Mouse (Mus musculus): ENCODE results near the gene Chpf. TPM values are rescaled to one million over a fixed set of nuclear protein-coding genes. Genes with fewer than 3 reads are reported as not detected.
A peak's percentile ranks its signal among the peaks of the same experiment; 100 is the strongest.

The Chpf gene
- polyA plus RNA-seq, 1 experiment from 2014 or later = 29.8 TPM

DNA sequence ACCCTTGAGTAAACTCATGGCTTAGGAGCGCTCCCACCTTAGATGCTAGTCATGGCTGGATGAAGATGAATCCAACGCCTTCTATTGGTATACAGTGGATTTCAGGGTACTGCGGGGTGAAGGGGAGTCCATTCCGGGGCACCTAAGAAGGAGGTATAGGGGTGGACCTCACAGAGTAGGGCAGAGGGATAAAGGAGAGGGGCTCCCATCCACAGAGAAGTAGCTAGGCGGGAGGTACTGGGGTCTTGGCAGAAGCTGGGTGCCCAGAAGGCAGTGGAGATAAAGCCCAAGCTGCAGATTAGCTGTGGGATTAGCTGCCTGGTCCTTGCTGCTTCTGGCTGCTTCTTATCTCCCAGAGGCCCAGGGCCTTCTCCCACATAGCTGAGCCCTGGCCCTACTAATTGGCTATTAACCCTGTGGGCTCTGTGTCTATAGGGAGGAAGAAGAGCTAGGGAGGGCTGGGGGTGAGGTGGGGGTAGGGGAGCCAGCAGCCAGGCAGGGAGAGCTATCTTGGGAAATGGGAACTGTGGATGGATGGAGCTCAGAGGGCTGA lies 15.4 kb downstream of the Chpf start:
- H3K36me3 ChIP-seq = no peaks in the 10 kb centered on the region
- peaks cover 48% of the 10 kb centered on the region for H3K4me1 ChIP-seq (replicated peaks)
- no peaks in the 10 kb centered on the region for H3K9me3 ChIP-seq
- 81% methylated on average over 5 of the region's 5 CpGs for WGBS
- peak overlapping the region; percentile 45; the same call in 1 of the 2 replicates for H3K27ac ChIP-seq
- DNase-seq (ENCODE audit: low spot score) = no peak
- no peak overlapping the region for H3K4me3 ChIP-seq
- peaks cover 72% of the 10 kb centered on the region for H3K27me3 ChIP-seq (ENCODE audit: insufficient read depth, poor library complexity, severe bottlenecking)

DNA sequence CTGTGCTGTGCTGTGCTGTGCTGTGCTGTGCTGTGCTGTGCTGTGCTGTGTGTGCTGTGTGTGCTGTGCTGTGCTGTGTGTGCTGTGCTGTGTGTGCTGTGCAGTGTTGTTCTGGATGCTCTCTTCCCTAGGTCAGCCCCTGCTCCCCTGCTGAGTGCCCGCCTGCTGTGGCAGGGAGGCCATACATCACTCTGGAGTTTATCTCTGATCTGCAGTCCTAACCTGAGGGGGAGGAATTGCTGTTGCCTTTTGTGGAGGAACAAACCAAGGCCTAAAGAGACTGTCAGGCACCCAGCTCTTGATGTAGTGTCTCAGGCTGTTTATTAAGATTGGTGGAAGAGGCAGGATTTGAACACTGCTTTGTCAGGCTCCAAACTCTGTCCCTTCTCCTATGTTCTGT lies 16.5 kb downstream of the Chpf start:
- Histone ChIP-seq H3K27me3 (ENCODE audit: insufficient read depth, poor library complexity, severe bottlenecking) (peaks cover 73% of the 10 kb centered on the region), H3K9me3 (no peaks in the 10 kb centered on the region), H3K27ac (peak overlapping the region; percentile 16; the same call in 1 of the 2 replicates), H3K4me1 (replicated peaks) (peaks cover 55% of the 10 kb centered on the region), H3K36me3 (no peaks in the 10 kb centered on the region), H3K4me3 (no peak overlapping the region)
- DNase-seq (ENCODE audit: low spot score) = no peak
- WGBS = 23% methylated on average over 1 of the region's 1 CpGs

DNA sequence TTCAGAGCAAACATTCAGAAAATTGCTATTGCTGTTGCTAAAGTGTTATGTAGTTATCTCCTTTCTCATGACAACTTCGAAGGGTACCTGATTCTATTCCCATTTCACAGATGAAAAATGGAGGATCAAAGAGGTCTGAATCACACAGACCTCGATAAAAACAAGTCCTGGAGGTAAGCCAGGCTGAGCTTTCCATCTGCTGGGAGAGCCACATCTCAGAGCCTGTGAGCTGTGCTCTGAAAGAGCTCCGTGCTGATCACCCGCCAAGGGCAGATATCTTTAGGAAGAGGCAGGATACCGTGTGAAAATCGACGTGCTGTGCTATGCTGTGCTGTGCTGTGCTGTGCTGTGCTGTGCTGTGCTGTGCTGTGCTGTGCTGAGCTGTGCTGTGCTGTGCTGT lies 18.8 kb downstream of the Chpf start:
- DNase-seq (ENCODE audit: low spot score) = no peak
- Histone ChIP-seq H3K36me3 (no peaks in the 10 kb centered on the region), H3K27ac (no peak overlapping the region), H3K4me1 (replicated peaks) (peaks cover 69% of the 10 kb centered on the region), H3K4me3 (no peak overlapping the region), H3K9me3 (no peaks in the 10 kb centered on the region), H3K27me3 (ENCODE audit: insufficient read depth, poor library complexity, severe bottlenecking) (peaks cover 75% of the 10 kb centered on the region)
- 88% methylated on average over 7 of the region's 7 CpGs for WGBS

DNA sequence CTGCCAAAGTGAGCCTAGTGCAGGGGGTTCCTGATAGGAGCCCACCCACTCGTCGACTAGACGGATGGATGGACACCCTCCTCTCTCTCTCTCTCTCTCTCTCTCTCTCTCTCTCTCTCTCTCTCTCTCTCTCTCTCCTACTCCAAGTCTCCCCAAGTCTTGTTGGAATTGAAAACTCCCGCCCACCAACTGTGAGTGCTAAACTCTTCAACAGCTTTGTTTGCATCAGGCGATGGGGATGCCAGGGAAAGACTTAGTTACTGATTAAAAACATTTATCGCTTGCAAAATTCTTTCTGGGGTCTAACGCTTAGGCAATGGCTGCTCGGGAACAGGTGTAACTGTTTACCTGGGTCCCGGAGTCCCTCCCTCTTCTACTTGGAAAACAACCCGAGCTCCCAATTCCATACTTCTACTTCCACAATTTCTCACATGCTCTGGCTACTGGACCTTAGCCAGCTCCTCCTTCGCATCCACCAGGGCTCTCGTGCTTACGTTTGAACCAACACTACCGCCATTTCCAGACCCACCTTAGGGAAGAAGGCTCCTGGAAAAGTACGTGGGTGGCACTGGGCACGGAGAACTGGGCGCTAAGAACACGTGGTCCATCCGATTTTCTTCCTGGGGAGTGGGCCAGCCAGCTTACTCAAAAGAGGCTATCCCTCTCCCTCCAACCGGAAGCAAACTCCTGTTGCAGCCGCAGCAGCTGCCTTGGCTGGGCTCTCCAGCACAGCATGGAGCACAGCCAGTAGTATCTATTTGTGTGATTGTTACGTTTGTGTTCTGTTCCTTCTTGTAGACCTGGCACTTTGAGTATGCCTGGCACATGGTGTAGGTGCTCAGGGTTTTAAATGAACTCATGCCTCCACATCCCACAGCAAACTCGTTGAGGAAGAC lies 20.1 kb downstream of the Chpf start:
- Histone ChIP-seq H3K27ac (peak overlapping the region; percentile 85), H3K9me3 (no peaks in the 10 kb centered on the region), H3K4me1 (replicated peaks) (peaks cover 67% of the 10 kb centered on the region), H3K36me3 (no peaks in the 10 kb centered on the region), H3K27me3 (ENCODE audit: insufficient read depth, poor library complexity, severe bottlenecking) (peaks cover 84% of the 10 kb centered on the region), H3K4me3 (peak overlapping the region; percentile 49)
- DNase-seq (ENCODE audit: low spot score) = peak; percentile 20
- 15% methylated on average over 23 of the region's 23 CpGs for WGBS

DNA sequence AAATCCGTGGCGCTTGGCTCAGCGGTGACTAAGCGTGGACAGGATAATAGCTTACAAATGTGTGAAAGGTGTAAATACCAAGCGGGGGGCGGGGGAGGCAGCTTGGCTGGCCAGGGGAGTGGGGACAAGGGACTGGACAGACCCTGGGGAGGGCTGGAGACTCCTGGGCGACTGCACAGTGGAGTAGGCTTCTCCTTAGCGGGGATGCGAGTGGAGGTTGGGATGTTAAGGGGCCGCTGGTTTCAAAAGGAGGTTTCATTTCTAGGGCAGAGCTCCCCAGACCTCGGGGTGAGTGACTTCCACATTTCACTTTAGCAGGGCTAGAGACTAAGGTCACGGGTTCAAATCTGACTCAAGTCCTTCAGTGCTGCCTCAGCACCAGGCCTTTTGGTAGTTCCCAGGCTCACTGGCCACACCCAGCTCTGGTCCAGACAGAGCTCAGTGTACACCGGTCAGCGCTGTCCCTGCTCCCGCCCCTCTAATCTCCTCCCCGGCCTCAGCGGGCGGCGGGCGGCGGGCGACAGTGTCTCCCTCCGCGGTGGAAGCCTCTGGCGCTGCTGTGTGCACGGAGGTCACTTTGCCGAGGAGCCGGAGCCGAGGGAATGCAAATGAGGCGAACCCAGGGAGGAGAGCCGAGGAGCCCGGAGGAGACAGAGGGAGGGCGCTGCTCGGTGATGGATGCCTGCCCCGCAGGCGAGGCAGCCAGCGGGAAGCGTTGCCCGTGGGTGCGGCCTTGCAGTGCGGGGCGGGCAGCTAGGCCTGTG lies 20.9 kb downstream of the Chpf start:
- peak overlapping the region; percentile 49 for H3K4me3 ChIP-seq
- peaks cover 69% of the 10 kb centered on the region for H3K4me1 ChIP-seq (replicated peaks)
- DNase-seq (ENCODE audit: low spot score) = peak; percentile 68
- WGBS = 3% methylated on average over 42 of the region's 42 CpGs
- H3K9me3 ChIP-seq = no peaks in the 10 kb centered on the region
- H3K27me3 ChIP-seq (ENCODE audit: insufficient read depth, poor library complexity, severe bottlenecking) = peaks cover 85% of the 10 kb centered on the region
- H3K36me3 ChIP-seq = no peaks in the 10 kb centered on the region
- peak overlapping the region; percentile 85 for H3K27ac ChIP-seq

DNA sequence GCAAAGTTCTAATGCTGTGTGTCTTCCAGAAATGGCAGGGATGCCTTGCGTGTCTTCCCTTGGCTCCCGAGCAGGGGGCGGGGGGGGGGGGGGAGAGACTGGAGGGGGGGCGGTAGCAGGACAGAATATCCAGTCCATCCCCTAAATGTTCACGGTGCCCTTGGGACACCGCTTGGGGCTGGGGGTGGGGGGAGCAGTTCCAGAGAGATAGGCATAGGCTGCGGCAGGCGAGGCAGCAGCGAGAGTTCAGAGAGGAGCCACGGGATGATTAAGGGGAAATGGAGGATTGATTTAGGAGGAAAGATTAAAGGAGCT lies 21.4 kb downstream of the Chpf start:
- Histone ChIP-seq H3K36me3 (no peaks in the 10 kb centered on the region), H3K4me3 (peak overlapping the region; percentile 49), H3K27ac (peak overlapping the region; percentile 85), H3K4me1 (replicated peaks) (peaks cover 71% of the 10 kb centered on the region), H3K9me3 (no peaks in the 10 kb centered on the region), H3K27me3 (ENCODE audit: insufficient read depth, poor library complexity, severe bottlenecking) (peaks cover 91% of the 10 kb centered on the region)
- 4% methylated on average over 10 of the region's 10 CpGs for WGBS
- DNase-seq (ENCODE audit: low spot score) = peak; percentile 28

DNA sequence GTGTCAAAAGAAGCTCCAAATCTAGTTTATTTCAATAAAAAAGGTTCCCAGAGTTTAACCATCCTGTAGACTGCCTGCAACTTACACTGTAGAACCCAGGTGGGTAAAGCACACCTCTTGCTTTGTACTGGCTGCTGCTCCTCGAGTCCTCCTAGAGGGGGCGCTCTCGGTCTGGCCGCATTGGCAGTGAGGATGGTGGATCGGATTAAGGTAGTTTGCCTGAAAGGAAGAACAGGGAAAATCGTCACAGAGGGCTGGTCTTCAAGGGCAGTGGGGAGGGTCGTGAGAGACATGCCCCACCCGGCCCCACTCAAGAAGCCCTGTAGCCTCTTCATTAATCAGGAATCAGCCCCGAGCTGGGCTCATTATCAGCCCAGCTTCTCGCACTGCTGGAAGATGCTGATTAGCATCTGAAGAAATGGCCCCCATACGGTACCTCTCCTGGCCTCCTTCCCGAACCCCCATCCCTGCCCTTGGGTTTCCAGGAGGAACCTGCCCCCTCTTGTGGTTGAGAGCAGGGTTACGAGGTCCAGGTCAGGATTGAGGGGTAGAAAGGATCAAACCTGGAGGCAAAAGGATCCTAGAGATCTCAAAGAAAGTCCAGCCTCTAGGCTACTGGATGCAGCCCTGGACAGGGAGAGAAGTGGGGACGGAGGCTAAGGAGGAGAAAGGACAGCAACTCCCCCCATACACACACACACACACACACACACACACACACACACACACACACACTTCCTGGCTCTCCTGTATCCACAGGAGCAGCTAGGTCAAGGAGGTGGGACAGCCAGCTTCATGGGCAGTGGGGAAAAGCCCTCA lies 22.2 kb downstream of the Chpf start:
- Histone ChIP-seq H3K4me1 (replicated peaks) (peaks cover 73% of the 10 kb centered on the region), H3K27me3 (ENCODE audit: insufficient read depth, poor library complexity, severe bottlenecking) (peaks cover 95% of the 10 kb centered on the region), H3K27ac (peak overlapping the region; percentile 85)

DNA sequence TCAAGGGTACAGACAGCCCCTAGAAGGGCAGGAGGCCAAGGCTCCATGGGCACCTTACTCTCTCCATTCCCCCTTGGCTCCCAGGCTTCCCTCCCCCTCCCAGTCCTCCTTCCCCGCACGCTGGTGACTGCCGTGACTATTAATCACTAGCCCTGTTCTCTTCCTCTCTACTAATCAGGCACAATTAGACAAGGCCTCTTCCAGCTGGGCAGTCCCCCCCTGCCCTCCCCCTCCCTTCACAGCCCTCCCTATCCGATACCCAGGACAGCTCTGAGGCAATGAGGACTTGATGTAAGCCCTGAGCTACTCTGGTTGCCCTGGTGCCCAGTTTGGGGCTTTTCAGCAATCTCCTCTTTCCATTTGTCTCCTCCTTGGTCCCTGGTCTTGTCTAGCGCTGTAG lies 23.2 kb downstream of the Chpf start:
- no peak overlapping the region for H3K4me3 ChIP-seq
- 27% methylated on average over 5 of the region's 5 CpGs for WGBS
- H3K27ac ChIP-seq = peak overlapping the region; percentile 57
- H3K4me1 ChIP-seq (replicated peaks) = peaks cover 83% of the 10 kb centered on the region
- no peak for DNase-seq (ENCODE audit: low spot score)
- H3K27me3 ChIP-seq (ENCODE audit: insufficient read depth, poor library complexity, severe bottlenecking) = peaks cover 96% of the 10 kb centered on the region
- H3K9me3 ChIP-seq = no peaks in the 10 kb centered on the region
- H3K36me3 ChIP-seq = no peaks in the 10 kb centered on the region

More for the DNA sequence above, 22.2 kb downstream of the Chpf start:
- WGBS = 7% methylated on average over 14 of the region's 14 CpGs
- DNase-seq (ENCODE audit: low spot score) = peak; percentile 47
- H3K4me3 ChIP-seq = peak overlapping the region; percentile 49; the same call in 1 of the 2 replicates
- H3K9me3 ChIP-seq = no peaks in the 10 kb centered on the region
- H3K36me3 ChIP-seq = no peaks in the 10 kb centered on the region

DNA sequence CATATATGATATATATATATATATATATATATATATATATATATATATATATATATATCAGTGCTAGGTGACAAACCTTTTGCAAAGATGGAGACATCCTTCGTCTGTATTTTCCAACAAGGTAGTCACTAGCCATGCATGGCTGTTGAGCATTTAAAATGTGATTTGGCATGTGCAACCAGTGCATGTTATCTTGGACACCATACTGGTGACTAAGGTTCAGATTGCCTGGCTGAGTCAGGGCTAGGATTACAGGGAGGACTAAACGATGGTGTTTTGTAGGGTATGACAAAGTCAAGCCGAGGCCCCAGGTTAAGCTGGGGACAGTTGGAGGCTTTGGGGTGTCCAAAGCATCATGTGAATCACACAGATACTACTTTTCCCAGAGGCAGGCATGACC lies 23.7 kb downstream of the Chpf start:
- Histone ChIP-seq H3K27ac (peak overlapping the region; percentile 57), H3K4me3 (no peak overlapping the region), H3K9me3 (no peaks in the 10 kb centered on the region), H3K36me3 (no peaks in the 10 kb centered on the region), H3K4me1 (replicated peaks) (peaks cover 88% of the 10 kb centered on the region), H3K27me3 (ENCODE audit: insufficient read depth, poor library complexity, severe bottlenecking) (peaks cover 98% of the 10 kb centered on the region)
- no peak for DNase-seq (ENCODE audit: low spot score)
- 81% methylated on average over 3 of the region's 3 CpGs for WGBS

DNA sequence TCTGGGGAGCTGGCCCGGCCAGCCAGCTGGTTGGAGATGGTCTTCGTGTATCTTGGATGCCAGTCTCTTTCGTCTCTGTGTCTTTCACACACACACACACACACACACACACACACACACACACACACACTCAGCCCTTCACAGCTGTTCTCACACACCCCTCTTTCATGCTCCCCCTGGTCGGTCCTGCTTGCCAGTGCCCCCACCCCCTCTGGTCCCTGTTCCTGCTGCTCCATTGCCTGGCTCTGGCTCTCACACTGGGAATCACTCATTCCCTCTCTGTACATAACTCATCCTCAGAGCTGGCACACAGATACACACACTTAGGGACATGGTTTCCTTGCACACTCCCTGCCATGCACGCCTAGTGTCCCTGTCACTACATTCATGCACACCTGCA lies 27.2 kb downstream of the Chpf start:
- DNase-seq (ENCODE audit: low spot score) = no peak
- 72% methylated on average over 5 of the region's 5 CpGs for WGBS
- Histone ChIP-seq H3K9me3 (no peaks in the 10 kb centered on the region), H3K4me3 (peak overlapping the region; percentile 51; the same call in 1 of the 2 replicates), H3K27ac (0 out of 2 replicates have a peak overlapping the region, but pooled peaks have one; percentile 51), H3K36me3 (no peaks in the 10 kb centered on the region), H3K4me1 (replicated peaks) (peaks cover 98% of the 10 kb centered on the region), H3K27me3 (ENCODE audit: insufficient read depth, poor library complexity, severe bottlenecking) (peaks cover 98% of the 10 kb centered on the region)

DNA sequence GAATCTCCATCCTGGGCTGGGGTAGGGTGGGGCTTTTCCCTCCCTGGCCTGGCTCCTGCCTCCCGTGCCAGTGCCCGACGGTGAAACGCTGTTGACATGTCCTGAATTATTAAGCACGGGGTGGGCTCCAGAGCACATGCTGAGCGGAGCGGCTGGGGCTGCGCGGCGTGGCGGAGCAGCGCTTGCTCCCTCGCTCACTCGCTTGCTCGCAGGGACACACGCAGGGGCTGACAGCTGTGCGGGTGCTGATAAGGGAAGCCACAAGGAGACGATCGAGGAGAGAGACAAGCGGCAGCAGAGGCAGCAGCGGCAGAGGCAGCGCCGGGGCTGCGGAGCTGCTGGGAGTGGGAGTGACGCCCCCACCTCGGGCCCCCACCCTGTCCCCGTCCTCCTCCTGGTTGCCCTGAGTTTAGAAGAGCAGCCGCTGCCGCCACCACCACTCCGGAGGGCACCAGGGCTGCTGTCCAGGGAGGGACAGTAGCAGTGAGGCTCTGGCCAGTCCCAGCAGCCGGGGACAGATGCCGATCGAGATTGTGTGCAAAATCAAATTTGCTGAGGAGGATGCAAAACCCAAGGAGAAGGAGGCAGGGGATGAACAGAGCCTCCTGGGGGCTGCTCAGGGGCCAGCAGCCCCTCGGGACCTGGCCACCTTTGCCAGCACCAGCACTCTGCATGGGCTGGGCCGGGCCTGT lies 28.6 kb downstream of the Chpf start, which contains the start of gene Asic4:
Gene Asic4 (plus strand): TSS at position 123 of the 692 bp plus-strand sequence.
- H3K9me3 ChIP-seq = no peaks in the 10 kb centered on the region
- 1% methylated on average over 35 of the region's 35 CpGs for WGBS
- peaks cover 98% of the 10 kb centered on the region for H3K27me3 ChIP-seq (ENCODE audit: insufficient read depth, poor library complexity, severe bottlenecking)
- H3K4me3 ChIP-seq = peak within 1 kb of the TSS; percentile 51
- DNase-seq (ENCODE audit: low spot score) = peak; percentile 50
- H3K36me3 ChIP-seq = no peaks in the 10 kb centered on the region
- H3K4me1 ChIP-seq (replicated peaks) = peaks cover 98% of the 10 kb centered on the region
- H3K27ac ChIP-seq = peak within 1 kb of the TSS; percentile 75

All from hindbrain, embryonic 10.5 days (tissue).